Mouse (Mus musculus) liver, embryonic 12.5 days (tissue): ENCODE data around the gene Lemd2. TPM values are rescaled to one million over a fixed set of nuclear protein-coding genes. Genes with fewer than 3 reads are reported as not detected.
"Not testable (repeated sequence)": the region's sequence is repeated elsewhere in the genome, so short reads cannot be mapped to it uniquely, and the experiment has no call there.

Experiments used
- ATAC-seq: fragments of 200-750 bp; cut with Nextera tagmentation; 2 replicates; pipeline ENCODE4 v1.8.0; 2017; ENCODE audit warnings: moderate number of reproducible peaks, mild to moderate bottlenecking, moderate library complexity
- H3K27ac ChIP-seq: fragments of 300-500 bp; sonication (generic); 2 replicates; pipeline ENCODE4 v1.5.1; 2016; ENCODE audit warnings: mild to moderate bottlenecking
- H3K27me3 ChIP-seq: fragments of 300-500 bp; sonication (generic); replicated peaks from 2 replicates; pipeline ENCODE4 v1.6.1; 2016; ENCODE audit warnings: mild to moderate bottlenecking, moderate library complexity
- H3K36me3 ChIP-seq: fragments of 300-500 bp; sonication (generic); 2 replicates; pipeline ENCODE4 v1.6.1; 2016; ENCODE audit warnings: mild to moderate bottlenecking, moderate library complexity
- H3K4me1 ChIP-seq: fragments of 300-500 bp; sonication (generic); 2 replicates; pipeline ENCODE4 v1.6.1; 2016
- H3K4me2 ChIP-seq: fragments of 300-500 bp; sonication (generic); 2 replicates; pipeline ENCODE4 v1.6.1; 2016; ENCODE audit warnings: mild to moderate bottlenecking, moderate library complexity
- H3K4me3 ChIP-seq: fragments of 300-500 bp; sonication (generic); 2 replicates; pipeline ENCODE4 v1.5.1; 2016; ENCODE audit warnings: mild to moderate bottlenecking, moderate library complexity
- H3K9ac ChIP-seq: fragments of 300-500 bp; sonication (generic); 2 replicates; pipeline ENCODE4 v1.6.1; 2016; ENCODE audit warnings: mild to moderate bottlenecking, moderate library complexity
- H3K9me3 ChIP-seq: fragments of 300-500 bp; sonication (generic); replicated peaks from 2 replicates; pipeline ENCODE4 v1.6.1; 2016; ENCODE audit warnings: mild to moderate bottlenecking, moderate library complexity
- WGBS: fragments of 180-500 bp; shearing (Covaris S2); methylation state at CpG from one replicate; pipeline ENCODE4 v1.1.7; 2016; ENCODE audit not compliant: insufficient replicate concordance; 5-methylcytosine and 5-hydroxymethylcytosine counted together
- polyA plus RNA-seq: library from polyadenylated mRNA; unstranded; fragments of >200 nt; fragmentation: Nextera tagmentation; extraction: Ambion mirVana; gene quantifications from 2 replicates; pipeline ENCODE4 v1.2.1, GENCODE M21; 2016

The Lemd2 gene
- polyA plus RNA-seq, 1 experiment from 2014 or later: 13.1 TPM

GRCm38 (mm10) chr17:27238637-27239036, 34.4 kb upstream of the Lemd2 start:
- no peak overlapping the region for H3K4me2 ChIP-seq
- H3K4me1 ChIP-seq: no peaks in the 10 kb centered on the region
- H3K36me3 ChIP-seq: no peaks in the 10 kb centered on the region
- no peak overlapping the region for H3K27ac ChIP-seq
- no peak overlapping the region for H3K9ac ChIP-seq
- no peak for ATAC-seq
- WGBS: 49% methylated on average over 8 of the region's 8 CpGs
- peaks cover 27% of the 10 kb centered on the region; the same call in 1 of the 2 replicates for H3K27me3 ChIP-seq
- H3K9me3 ChIP-seq: no peaks in the 10 kb centered on the region
- no peak overlapping the region for H3K4me3 ChIP-seq

DNA sequence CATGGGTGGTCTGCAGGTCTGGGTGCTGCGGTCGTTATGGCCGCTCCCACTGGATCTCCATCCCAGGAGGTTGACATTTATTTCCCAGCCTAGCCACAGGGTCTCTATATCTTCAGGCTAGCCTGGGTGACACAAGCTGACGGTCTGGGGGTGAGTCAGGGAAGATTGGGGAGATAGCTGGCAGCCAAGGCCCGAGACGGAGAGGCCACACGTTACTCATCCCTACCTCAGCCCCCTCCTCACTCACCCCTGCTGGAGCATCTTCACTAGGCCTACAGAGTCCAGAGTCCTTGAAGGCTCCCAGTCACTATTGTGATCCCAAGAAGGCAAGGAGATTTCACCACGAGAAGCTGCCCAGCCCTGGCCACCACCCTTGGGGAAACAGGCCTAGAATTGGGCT, 33.5 kb upstream of the Lemd2 start:
- no peaks in the 10 kb centered on the region for H3K4me1 ChIP-seq
- 55% methylated on average over 8 of the region's 8 CpGs for WGBS
- no peak overlapping the region for H3K4me3 ChIP-seq
- H3K27me3 ChIP-seq: peaks cover 27% of the 10 kb centered on the region; the same call in 1 of the 2 replicates
- no peaks in the 10 kb centered on the region for H3K9me3 ChIP-seq
- no peak overlapping the region for H3K9ac ChIP-seq
- no peak overlapping the region for H3K27ac ChIP-seq
- ATAC-seq: no peak
- no peaks in the 10 kb centered on the region for H3K36me3 ChIP-seq
- H3K4me2 ChIP-seq: no peak overlapping the region

DNA sequence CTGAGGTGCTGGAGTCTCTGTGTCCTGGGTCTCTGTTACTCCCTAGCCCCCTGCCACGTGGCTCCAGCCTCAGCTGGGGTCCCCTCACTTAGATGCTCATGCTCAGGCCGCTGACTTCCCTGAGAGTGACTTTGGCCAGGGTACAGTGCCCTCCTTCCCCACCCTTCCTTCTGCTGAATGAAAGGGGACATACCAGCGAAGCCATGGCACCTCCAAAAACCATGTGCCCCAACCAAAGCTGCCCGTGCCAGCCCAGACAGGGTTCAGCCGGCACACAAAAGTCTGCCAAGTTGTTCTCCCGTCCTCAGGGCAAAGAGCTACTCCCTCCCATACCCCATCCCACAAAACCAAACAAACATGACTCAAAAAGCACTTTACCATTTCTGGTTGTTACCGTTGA, 29.0 kb upstream of the Lemd2 start:
- no peaks in the 10 kb centered on the region for H3K9me3 ChIP-seq
- peaks cover 17% of the 10 kb centered on the region; the same call in 1 of the 2 replicates for H3K27me3 ChIP-seq
- H3K9ac ChIP-seq: no peak overlapping the region
- ATAC-seq: no peak
- H3K4me3 ChIP-seq: no peak overlapping the region
- H3K27ac ChIP-seq: no peak overlapping the region
- H3K36me3 ChIP-seq: no peaks in the 10 kb centered on the region
- WGBS: 60% methylated on average over 7 of the region's 7 CpGs
- H3K4me2 ChIP-seq: no peak overlapping the region
- no peaks in the 10 kb centered on the region for H3K4me1 ChIP-seq

DNA sequence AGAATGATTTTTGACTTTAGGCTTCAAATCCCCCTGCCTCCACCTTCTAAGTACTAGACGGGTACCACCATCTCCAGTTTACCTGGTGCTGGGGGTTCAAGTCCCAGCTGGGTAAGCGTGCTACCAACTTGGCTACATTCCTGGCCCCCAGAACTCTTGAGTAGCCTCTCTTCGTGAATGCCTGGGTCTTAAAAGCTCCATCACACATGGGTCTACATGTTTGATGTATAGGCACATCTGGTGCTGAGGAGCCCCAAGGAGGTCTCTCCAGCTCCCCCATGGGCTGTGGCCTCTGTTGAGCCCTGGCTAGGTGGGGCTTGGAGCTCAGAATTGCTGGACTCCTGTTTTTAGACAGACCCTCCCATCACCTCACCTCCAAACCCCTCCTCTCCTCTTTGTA, 27.9 kb upstream of the Lemd2 start:
- H3K4me1 ChIP-seq: no peaks in the 10 kb centered on the region
- H3K27ac ChIP-seq: no peak overlapping the region
- H3K9me3 ChIP-seq: no peaks in the 10 kb centered on the region
- 58% methylated on average over 3 of the region's 3 CpGs for WGBS
- no peak overlapping the region for H3K9ac ChIP-seq
- no peak for ATAC-seq
- no peak overlapping the region for H3K4me2 ChIP-seq
- H3K27me3 ChIP-seq: peaks cover 22% of the 10 kb centered on the region; the same call in 1 of the 2 replicates
- H3K4me3 ChIP-seq: no peak overlapping the region
- no peaks in the 10 kb centered on the region for H3K36me3 ChIP-seq

DNA sequence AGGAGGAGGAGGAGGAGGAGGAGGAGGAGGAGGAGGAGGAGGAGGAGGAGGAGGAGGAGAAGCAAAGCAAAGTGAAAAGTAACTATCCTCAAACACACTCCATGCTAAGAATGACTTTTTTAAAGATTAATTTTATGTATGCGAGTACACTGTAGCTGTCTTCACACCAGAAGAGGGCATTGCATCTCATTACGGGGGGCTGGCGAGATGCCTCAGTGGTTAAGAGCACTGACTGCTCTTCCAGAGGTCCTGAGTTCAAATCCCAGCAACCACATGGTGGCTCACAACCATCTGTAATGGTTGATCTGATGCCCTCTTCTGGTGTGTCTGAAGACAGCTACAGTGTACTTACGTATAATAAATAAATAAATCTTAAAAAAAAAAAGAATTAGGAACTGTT, 27.3 kb upstream of the Lemd2 start:
- H3K4me3 ChIP-seq, H3K4me2 ChIP-seq, H3K9me3 ChIP-seq, H3K4me1 ChIP-seq, H3K36me3 ChIP-seq, ATAC-seq, H3K9ac ChIP-seq, H3K27ac ChIP-seq: not testable (repeated sequence)
- peaks cover 27% of the 10 kb centered on the region; the same call in 1 of the 2 replicates for H3K27me3 ChIP-seq
- 69% methylated on average over 4 of the region's 4 CpGs for WGBS

DNA sequence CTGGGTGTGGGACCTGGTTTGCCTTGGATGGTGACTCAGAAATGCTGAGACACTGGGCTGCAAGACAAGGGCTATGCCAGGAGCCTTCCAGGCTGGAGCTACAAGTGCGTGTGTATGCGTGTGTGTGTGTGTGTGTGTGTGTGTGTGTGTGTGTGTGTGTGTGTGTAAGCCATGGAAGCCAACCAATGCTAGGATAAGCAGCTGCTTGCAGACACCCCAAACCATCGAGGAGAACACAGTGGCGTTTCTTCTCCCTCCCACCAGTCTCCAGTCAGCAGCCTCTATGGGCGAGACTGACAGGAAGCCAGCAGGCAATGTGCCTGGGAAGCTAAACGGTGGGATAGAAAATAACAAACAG, 26.9 kb upstream of the Lemd2 start:
- no peak overlapping the region for H3K9ac ChIP-seq
- no peak overlapping the region for H3K4me3 ChIP-seq
- peaks cover 24% of the 10 kb centered on the region; the same call in 1 of the 2 replicates for H3K27me3 ChIP-seq
- no peak overlapping the region for H3K4me2 ChIP-seq
- 65% methylated on average over 6 of the region's 6 CpGs for WGBS
- H3K9me3 ChIP-seq: no peaks in the 10 kb centered on the region
- H3K27ac ChIP-seq: no peak overlapping the region
- no peaks in the 10 kb centered on the region for H3K4me1 ChIP-seq
- no peak for ATAC-seq
- H3K36me3 ChIP-seq: no peaks in the 10 kb centered on the region

- Histone ChIP-seq H3K9me3 (no peaks in the 10 kb centered on the region), H3K27me3 (peaks cover 23% of the 10 kb centered on the region; the same call in 1 of the 2 replicates), H3K4me1 (no peaks in the 10 kb centered on the region), H3K36me3 (no peaks in the 10 kb centered on the region), H3K4me3 (no peak overlapping the region), H3K27ac (no peak overlapping the region), H3K4me2 (no peak overlapping the region), H3K9ac (no peak overlapping the region)
- WGBS: 46% methylated on average over 8 of the region's 8 CpGs
- ATAC-seq: no peak
These were observed 26.3 kb upstream of the Lemd2 start for GRCm38 (mm10) chr17:27230455-27231145.

- Histone ChIP-seq H3K9me3 (no peaks in the 10 kb centered on the region), H3K27me3 (peaks cover 23% of the 10 kb centered on the region; the same call in 1 of the 2 replicates), H3K36me3 (no peaks in the 10 kb centered on the region), H3K4me3 (no peak overlapping the region), H3K27ac (no peak overlapping the region), H3K4me1 (no peaks in the 10 kb centered on the region), H3K9ac (no peak overlapping the region), H3K4me2 (no peak overlapping the region)
- no peak for ATAC-seq
- whole genome bisulfite sequencing: 32% methylated on average over 14 of the region's 14 CpGs
These were observed 25.6 kb upstream of the Lemd2 start for GRCm38 (mm10) chr17:27229710-27230454.

DNA sequence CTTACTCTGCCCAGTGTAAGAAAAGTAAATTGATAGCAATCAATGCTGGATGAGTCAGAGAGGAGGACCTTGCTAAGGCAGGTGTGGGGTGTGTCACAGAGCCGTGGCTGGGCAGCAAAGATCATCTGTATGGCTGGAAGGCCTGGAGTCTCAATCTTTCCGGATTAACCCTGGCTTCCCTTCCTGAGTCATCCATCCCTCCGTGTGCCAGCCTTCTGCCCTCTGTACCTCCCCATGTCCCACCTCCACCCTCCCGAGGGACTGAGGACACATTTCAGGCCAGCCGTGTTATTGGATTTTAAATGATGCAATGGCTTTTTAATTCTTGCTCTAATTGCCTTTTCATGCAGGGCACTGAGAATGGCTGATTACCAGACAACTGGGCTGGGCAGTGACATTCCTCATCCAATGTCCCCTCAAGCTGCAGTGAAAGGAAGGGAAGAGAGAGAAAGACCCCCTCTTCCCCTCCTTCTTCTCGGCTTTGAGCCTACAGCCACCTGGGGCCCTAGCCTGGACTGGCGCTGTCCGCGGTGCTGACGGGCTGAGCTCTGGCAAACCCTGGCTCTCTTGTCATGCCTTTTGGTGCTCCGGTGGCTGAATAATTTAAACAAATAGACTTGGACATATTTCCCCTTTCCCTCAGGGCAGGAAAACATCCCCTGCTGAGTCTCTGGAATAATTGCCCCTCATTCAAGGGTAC, 24.1 kb upstream of the Lemd2 start:
- Histone ChIP-seq H3K4me3 (no peak overlapping the region), H3K4me1 (no peaks in the 10 kb centered on the region), H3K36me3 (no peaks in the 10 kb centered on the region), H3K9me3 (no peaks in the 10 kb centered on the region), H3K27me3 (peaks cover 23% of the 10 kb centered on the region; the same call in 1 of the 2 replicates), H3K27ac (no peak overlapping the region), H3K4me2 (no peak overlapping the region), H3K9ac (no peak overlapping the region)
- WGBS: 24% methylated on average over 11 of the region's 11 CpGs
- no peak for ATAC-seq

- H3K4me3 ChIP-seq: no peak overlapping the region
- no peak for ATAC-seq
- peaks cover 21% of the 10 kb centered on the region; the same call in 1 of the 2 replicates for H3K27me3 ChIP-seq
- H3K9me3 ChIP-seq: no peaks in the 10 kb centered on the region
- H3K4me1 ChIP-seq: no peaks in the 10 kb centered on the region
- H3K4me2 ChIP-seq: no peak overlapping the region
- WGBS: 50% methylated on average over 7 of the region's 7 CpGs
- H3K27ac ChIP-seq: no peak overlapping the region
- no peaks in the 10 kb centered on the region for H3K36me3 ChIP-seq
- H3K9ac ChIP-seq: no peak overlapping the region
These were observed 23.0 kb upstream of the Lemd2 start for GRCm38 (mm10) chr17:27227258-27227657.

- no peak for ATAC-seq
- WGBS: 51% methylated on average over 3 of the region's 3 CpGs
- Histone ChIP-seq H3K9me3 (no peaks in the 10 kb centered on the region), H3K4me2 (no peak overlapping the region), H3K4me3 (no peak overlapping the region), H3K4me1 (no peaks in the 10 kb centered on the region), H3K9ac (no peak overlapping the region), H3K27me3 (peaks cover 19% of the 10 kb centered on the region; the same call in 1 of the 2 replicates), H3K27ac (no peak overlapping the region), H3K36me3 (no peaks in the 10 kb centered on the region)
These were observed 22.4 kb upstream of the Lemd2 start for GRCm38 (mm10) chr17:27226701-27227100.

DNA sequence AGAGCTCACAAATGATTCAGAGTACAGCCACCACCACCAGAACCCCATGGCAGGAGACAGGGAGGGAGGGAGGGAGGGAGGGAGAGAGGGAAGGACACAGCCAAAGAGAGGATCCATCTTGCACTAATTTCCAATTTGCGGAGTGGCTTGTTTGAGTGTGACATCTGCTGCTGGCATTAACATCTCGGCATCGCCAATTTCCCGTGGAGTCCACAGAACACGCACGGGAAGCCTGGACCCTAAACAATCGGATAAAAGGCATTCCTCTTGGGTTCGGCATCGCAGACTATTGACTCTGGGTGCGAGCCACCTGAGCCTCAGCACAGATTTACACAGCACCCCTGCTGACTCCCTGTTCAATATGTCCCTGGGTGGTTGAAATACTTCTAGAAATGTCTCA, 21.5 kb upstream of the Lemd2 start:
- H3K4me2 ChIP-seq: no peak overlapping the region
- no peak for ATAC-seq
- H3K27ac ChIP-seq: no peak overlapping the region
- WGBS: 73% methylated on average over 10 of the region's 10 CpGs
- no peaks in the 10 kb centered on the region for H3K4me1 ChIP-seq
- no peaks in the 10 kb centered on the region for H3K9me3 ChIP-seq
- H3K36me3 ChIP-seq: no peaks in the 10 kb centered on the region
- H3K27me3 ChIP-seq: peaks cover 19% of the 10 kb centered on the region; the same call in 1 of the 2 replicates
- H3K9ac ChIP-seq: no peak overlapping the region
- no peak overlapping the region for H3K4me3 ChIP-seq
